Mouse (Mus musculus) embryonic fibroblast, embryonic 13.5 days (primary cell): Measurements from ENCODE around the gene Mamdc2.

Source experiments
- CTCF ChIP-seq: IDR thresholded peaks from 2 replicates; pipeline ENCODE4 v1.5.1; 2011; ENCODE audit warnings: mild to moderate bottlenecking, control low read depth, low read length, moderate library complexity, borderline replicate concordance; ENCODE audit not compliant: insufficient read depth
- POLR2A ChIP-seq: IDR thresholded peaks from 2 replicates; pipeline ENCODE4 v1.6.1; 2011; ENCODE audit warnings: low read depth, mild to moderate bottlenecking, control low read depth, low read length, moderate library complexity

GRCm38 (mm10) chr19:23380968-23381367 lies 67.3 kb downstream of the Mamdc2 start:
- TF ChIP-seq CTCF (no peak), POLR2A (no peak)
